Mouse (Mus musculus) gastrocnemius, adult 18-20 months (tissue): ENCODE measurements at regions not wholly inside any gene's neighbourhood (a gene's known extent, or its start where the extent isn't known, plus 50 kb on each side); places are given as distances from the start of the nearest gene placed in this dataset.

ENCODE experiments used
- DNase-seq: peaks from one replicate; pipeline ENCODE4 v3.0.0; 2021; ENCODE audit warnings: low spot score

DNA sequence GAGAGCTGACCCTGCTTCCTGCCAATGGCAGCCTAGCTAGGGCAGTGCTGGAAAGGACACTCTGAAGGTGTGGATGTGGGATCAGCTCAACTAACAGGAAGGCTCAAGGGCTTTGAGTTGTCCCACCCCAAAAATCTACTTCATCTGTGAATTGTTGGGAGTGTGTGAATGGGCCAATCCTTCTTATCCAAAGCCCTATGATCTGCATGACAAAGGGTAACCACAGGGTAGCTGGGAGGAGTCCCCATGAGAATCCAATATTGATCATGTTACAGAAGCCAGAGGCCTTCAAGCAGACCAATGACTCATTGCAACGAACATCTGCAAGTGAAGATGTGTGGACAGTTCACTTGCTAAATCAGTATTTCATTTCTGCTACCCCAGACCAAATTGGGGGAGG, 51.1 kb upstream of the Adra1b start:
- no peak for DNase-seq

DNA sequence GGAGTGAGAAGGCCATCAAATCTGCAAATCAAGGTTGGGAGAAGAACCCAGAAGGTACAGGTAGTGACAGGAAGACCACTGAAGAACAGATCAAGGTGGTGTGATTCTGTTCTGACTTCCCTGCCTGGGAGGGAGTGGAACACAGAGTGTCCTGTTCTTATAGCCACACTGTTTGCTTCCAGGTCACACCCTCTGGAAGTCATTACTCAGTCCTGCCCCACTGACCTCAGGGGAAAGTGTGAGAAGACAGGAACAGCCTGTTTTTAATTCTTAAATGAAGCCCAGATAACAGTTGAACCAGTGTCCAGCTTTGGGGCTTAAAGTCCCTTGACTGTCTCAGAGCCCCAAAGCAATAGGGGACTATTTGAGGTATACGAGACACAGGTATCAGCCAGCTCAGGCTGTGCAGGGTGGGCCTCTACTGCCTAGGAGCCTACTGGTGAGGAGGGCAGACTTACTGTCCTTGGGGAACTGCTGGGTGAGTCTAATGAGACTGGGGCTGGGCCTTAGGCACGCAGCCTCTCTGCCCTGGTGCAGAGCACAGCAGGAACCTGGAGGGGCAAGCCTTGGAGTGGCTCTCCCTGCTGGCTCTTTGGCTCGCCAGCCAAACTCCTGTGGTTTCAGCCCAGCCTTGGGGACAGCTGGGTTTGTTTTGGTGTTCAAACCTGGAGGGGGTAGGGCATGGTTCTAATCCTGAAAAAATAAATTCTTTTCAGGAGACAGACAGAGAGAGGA, 57.4 kb upstream of the Adra1b start:
- DNase-seq, result peak; percentile 21

DNA sequence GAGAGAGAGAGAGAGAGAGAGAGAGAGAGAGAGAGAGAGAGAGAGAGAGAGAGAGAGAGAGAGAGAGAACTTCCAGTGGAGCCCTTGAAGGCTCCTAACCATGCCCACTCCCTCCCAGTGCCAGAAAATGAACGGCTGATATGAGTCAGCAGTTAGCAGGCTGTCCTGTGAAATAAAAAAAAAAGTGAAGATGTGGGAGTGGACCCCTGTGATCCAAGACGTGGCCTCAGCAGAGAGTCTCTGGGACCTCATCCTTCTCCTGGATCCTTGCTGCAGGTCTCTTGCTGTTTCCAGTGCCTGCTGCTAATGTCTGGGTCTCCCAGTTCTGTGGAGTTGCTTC, 57.9 kb upstream of the Adra1b start:
- DNase-seq, result no peak

DNA sequence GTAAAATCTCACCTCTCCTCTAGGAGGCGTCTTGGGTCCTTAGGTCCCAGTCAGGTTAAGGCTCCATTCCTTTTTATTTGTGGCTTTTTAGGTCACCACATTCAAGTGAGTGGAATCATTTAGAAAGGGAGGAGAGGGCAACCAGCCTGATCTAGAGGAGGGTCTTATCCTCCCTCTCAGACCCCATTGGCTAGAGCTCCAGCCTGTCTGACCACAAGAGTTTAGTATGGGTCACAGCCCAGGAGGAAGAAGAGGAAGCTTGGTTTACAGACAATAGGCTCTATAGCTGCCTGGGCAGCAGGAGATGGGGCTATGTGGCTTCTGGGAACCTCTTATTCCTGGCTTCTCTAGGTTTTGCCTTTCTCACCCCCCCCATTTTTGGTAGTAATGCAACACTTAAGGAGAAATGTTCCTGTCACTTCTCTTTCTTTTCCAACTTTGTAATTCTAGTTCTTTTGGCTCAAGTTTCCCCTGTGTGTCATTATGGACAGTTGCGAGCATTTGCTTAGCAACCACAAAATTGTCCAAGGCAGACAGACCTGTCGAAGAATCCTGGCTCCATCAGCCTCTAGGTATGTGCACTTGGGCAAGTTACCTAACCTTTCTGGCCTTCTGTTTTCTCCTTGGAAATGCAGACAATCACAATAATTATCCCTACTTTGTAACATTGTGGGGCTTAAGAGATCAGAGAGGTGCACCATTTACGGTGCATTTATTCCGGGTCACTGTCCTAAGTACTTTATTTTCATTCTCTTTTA, 59.5 kb upstream of the Adra1b start:
- DNase-seq, result no peak

DNA sequence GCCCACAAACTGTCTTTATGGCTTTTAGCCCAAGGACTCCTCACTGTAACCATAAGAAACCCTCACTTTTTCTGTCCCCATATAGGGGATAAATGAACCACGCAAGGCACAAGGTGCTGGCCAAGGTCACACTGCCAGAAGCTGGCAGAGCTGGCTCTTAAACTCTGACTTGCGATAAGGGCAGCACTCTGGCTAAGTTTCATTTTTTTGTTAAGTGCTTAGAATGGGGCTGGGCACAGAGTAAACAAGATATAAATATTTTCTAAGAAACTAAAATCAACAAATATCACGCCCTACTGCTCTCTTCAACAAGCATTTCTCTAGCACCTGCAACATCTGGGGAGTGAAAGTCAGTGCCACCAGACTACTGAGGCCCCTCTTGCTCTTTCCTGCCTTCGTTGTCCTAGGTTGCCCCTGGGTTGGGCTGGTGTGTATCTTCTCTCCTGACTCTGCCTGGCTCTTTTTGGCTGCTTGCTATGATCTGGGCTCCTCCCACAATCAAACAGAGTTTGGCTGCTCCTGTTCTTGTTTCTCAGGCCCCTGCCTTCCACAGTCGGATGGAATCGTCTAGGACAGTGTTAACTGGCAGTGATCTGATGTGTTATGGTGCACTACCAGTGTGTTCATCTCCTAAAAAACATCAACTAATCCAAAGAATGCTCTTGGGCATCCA, 60.5 kb upstream of the Adra1b start:
- DNase-seq, result no peak

DNA sequence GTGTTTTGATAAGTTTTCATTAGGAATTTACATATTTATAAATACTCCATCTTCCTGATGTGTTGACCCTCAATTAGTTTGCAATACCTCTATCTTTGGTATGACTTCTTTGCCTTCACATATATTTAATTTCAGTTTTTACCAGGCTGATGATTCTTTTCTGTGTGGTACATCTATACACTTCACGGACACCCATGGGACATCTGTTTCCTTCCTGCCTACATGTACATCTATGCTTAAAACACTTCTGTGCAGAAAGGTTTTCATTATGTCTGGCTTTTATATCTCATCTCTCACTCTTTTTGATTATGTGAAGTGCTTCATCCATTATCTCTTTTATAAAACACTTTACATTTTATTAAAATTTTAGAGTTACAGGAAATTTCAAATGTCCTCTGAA, 66.8 kb upstream of the Adra1b start:
- no peak for DNase-seq

DNA sequence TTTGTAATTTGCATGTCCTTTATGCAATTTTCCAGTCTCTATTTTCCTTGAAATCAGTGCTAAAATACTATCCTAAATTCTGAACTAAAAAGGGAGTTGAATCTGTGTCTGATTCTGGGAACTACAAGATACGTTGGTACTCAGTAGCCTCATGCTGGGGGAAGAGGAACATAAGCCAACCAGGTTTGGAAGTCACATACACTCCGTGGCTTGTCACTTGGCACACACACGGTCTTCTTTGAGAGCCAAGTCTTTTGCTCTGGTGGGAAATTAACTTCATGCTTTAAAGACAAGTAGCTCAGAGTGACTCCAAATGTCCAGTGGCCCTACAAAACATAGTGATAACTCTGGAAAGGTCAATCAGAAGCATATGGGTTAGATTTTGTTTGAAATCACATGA, 70.9 kb upstream of the Adra1b start:
- DNase-seq, result no peak

DNA sequence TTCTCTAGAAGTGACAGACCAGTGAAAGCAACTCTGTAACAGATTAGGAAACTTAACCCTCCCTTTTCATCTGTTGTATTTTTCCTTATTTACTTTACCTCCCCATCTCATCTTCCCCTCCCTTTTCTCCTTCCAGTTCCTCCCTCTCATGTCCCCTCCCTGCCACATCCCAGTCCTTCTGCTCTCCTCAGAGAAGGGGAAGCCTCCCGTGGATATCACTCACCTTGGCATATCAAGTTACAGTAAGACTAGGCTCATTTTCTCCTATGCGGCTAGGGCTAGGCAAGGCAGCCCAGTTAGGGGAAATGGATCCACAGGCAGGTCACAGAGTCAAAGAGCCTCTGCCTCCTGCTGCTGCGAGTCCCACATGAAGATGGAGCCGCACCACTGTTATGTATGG, 75.0 kb upstream of the Adra1b start:
- no peak for DNase-seq

DNA sequence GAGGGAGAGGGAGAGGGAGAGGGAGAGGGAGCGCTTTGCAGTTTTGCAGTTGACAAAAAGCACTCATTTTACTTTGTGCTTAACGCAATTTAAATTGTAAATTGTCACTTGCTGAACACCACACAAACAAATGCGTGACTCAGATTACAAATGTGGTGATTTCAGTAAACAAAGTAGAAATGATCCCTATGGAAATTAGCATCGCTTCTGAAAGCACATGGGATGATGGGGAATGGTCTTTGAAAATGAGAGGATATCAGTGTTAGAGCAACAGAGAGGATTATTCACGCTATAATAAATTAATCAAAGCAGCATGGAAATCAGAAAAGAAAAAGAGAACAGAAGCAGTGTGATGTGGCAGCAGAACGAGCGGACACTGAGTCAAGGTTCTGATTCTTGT, 78.4 kb upstream of the Adra1b start:
- no peak for DNase-seq

DNA sequence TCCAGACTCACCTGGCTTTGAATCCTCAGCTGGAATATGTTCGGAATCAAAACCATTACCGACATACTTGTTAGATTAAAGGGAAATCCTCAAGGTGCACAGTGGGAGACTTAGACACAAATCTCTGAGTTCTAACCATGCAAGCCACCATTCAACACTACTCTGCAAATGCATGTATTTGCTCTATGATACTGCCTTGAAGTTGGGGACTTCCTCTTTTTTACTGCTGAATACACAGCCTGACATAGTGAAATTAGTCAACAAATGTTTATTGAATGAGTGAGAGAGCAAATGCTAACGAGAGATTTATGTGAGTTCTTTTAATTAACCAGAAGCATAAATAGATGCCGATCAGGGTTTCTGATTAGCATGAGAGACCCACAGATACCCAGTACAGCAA, 79.4 kb upstream of the Adra1b start:
- DNase-seq, result no peak

DNA sequence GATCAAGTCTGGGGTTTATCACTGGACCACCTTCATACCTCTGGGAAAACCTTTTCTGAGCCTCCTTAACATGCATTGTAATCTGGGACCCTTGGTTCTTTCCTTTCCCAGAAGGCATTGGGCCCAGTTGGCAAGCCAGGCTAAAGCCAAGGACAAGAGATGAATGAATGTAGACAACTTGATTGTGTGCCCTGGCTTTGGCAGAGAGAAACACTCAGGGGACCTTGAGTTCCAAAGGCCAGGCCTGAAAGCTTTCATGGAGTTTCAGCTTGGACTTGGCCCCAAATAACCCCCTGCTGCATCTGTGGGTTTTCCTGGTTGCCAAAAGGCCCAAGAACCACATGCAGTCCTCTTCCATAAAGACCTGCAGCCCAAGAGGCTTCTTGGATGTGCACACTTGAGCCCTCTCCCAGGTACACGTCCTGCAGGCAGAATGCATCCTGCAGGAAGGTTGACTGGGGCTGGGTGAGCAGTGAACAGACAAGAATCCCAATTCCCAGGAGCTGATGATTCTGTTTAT, 89.0 kb upstream of the Adra1b start:
- DNase-seq, result no peak

DNA sequence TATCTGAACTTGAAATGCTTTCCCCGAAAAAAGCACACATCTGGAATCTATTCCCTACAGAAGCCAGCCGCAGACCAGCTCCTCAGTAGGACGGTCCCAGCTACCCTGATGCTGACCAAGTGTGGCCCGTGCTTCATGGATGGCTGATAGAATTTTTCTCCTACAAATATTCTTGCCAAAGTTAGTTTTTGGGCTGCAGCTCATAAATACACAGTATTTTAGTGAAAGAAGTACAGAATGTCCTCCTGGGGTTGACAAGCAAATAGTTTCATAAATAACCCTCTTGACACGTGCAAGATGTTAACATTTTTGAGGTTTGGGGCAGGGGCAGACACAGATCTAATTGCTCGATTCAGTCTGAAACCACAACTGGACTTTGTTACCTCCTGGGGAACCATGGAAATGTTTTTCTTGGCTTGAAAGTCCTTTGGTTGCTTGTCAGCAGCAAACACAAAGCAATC, 91.0 kb upstream of the Adra1b start:
- DNase-seq, result peak; percentile 43

DNA sequence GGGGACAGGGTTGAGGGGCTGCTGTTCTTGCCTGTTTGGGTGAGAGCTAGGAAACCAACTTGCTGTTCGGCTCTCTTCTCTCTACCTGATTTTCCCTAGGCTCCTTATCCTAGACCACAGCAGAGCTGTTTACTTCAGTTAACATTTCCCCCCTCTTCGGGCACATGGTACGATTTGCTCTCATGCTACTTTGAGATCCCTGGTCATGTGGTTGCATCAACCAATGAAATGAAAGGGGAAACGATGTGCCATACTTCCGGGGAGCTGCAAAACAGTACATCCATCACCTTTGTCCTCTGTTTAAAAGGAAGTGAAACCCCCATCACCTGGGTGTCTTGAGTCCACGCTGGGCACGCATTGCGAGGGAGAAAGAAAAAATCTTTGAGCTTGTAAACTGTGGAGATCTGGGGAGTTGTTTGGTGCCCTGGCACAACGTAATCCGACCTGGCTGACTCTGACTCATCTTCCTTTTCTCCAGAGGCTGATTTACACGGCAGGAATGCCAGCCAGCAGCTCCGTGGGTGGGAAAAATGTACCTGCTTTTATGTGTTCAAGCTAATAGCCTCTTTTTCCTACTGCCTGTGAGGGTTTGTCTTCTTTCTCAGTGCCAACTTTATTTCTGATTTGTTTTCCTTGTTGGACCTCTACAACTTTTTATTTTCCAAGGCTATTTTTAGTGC, 97.2 kb upstream of the Adra1b start:
- no peak for DNase-seq

DNA sequence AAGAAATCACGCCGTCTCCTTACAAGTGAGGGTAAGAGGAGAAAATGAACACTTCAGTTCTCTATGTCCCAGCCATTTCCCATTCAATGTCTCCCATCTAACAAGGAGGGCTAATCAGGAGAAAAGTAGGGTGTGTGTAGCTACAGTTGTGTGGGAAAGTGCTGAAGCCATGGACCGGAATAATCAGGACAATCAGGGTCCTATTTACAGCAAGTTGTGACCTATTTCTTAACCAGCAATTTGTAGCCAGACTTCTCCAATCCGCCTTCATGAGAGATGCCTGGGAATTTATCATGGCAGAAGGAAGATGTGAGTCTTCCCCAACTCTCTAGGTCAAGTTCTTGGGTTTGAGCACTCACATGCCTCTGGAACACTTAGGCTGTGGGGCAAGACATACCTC, 99.0 kb upstream of the Adra1b start:
- no peak for DNase-seq

DNA sequence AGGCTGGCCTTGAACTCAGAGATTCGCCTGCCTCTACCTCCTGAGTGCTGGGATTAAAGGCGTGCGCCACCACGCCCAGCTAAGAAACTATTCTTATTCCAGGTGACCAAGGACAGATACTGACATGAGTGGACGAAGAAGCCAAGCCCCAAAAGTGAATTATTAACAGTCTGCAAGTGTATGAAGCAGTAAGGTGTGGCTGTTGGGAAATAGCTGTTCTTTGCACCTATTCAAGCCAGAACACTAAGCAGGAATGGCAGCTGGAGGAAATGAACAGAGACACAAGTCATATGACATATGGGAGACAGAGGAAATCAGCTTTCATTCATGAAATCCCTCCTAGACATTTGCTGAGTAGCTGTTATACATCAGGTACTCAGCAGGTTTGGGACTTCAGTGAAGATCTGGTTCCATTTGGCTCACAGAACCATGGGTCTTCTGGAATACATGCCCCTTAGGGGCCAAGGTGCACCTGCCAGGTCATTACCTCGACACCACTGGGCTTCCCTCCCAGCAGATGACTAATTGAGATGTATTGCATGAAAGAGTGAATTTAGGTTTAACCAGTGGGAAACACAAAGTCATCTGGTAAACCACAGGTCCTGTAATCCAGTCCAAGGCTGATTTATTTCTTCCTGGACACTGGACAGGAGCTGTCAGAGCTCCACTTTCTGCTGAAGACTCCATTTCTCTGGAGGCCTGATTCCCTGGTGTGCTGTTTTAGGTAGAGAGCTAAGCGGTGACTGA, 101.0 kb upstream of the Adra1b start:
- DNase-seq, result no peak

DNA sequence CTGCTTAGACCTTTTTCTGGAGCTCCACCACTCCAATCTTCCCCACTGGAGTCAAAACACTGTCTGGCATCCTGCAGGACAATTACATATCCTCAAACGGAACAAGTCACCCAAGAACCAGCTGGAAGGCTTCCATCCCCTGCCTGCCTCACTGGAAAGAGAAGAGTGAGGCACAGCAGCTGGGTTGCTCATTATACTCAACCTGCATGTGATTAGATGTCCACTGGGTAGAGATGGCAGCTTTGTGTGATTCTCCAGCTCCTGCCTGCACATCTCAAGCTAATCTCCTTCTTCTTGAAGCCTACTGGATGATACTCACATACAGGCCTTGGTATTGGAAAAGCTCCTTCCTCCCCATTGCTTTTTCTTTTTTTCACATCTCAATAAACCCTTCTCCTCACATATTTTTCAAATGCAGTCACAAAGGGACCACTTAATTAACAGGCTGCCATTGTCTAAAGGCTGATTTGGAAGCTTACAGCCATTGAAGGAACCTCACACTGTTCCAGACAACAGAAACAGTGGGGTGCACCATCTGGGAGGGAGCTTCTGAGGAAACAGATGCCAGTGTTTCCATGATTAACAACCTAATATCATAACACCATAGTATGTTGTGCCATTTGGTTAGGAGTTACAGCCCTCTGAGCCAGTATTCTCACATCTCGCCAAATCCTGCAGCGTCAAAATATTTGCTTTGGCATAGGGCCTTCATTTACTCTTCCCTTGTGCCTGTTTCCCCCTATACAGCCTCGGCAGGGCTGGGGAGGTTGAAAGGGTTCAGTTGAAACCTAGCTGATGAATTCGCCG, 101.9 kb upstream of the Adra1b start:
- DNase-seq, result peak; percentile 15

DNA sequence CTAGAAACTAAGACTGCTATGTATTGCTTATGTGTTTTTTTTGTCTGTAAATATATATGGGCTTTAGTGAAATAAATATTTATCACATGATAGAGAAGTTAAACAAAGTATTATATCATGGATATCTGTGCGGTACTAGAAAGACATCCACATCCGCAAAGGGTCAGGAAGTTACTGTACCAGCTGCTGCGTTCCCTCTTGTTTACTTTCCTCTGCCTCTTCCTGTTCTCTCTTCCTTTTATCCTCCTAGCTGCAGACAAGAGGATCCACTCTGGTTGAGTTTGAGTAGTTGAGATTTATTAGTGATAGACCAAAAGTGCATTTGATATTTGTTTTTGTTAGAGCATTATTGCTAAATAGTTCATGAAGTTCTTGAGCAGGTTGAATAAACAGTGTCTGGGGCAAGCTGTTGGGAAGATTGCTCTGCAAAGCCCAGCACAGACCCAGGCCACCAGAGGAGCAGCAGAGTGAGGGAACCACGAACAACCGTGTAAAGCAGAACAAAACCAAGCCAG, 106.6 kb upstream of the Adra1b start:
- DNase-seq, result no peak

DNA sequence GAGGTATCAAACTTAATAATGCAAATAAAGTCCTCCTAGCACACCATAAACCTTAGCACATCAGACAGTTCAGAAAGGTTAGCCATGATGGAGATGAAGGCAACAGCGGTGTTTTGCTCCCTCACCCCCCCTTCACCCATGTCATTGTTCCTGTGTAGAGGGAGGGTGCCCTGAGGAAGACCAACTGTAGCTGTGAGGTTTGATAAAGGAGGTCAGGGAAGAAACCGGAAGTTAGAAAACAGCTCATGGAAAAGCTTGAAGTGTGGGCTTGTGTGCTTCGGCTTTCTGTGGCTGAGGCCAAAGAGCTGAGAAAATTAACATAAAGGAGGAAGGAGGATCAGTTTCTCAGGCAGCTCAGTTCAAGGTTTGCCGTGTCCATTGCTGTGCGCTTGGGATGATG, 111.3 kb upstream of the Adra1b start:
- DNase-seq, result no peak

DNA sequence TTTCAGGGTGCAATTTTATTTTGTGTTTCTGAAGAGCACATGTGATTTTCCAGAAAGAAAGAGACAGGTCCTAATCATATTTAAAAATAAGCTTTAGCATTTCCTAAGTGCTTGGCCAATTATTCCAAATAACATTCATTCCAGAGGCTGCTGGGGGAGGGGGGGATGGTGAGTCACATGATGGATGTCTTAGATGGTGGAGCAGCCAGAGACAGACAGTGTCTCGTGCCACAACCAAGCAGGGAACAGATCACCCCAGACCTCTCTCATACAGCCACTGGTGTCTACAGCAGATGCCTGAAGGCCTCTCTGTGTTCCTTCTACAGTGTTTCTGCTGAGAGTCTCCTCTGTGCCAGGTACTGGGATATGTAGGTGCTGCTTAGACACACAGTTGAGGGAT, 112.8 kb upstream of the Adra1b start:
- DNase-seq, result no peak

DNA sequence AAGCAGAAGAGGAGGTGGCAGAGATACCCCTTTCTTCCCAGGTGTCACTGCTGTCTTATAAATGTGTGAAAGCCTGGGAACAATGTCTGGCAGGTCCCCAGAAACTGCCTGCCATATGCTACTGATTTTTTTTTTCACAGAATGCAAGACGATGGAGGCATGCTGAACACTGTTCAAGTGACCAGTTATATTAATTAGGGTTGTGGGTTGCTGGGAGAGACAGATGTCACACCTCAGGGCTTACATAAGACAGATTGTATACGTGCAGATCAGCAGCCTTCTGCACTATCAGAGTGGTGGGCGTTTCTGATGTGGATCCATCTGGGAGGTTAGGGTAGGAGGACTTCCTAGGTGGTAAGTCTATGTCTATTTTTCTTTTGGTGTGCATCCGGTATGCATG, 120.6 kb upstream of the Adra1b start:
- DNase-seq, result no peak
